ENCODE assay signal across 11 mouse cellular contexts in the genomic region with DNA sequence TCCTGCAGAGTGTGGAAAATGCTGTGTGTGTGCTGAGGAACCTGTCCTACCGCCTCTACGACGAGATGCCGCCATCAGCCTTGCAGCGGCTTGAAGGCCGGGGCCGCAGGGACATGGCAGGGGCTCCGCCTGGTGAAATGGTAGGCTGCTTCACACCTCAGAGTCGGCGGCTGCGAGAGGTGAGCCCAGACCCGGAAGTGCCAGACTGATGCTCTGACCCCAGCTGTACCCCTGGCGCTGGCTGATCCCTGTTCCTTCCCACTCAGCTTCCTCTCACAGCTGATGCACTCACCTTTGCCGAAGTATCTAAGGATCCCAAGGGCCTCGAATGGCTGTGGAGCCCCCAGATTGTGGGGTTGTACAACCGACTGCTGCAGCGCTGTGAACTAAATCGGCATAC. TPM values are rescaled to one million over a fixed set of nuclear protein-coding genes. Genes with fewer than 3 reads are reported as not detected.
A peak's percentile ranks its signal among the peaks of the same experiment; 100 is the strongest.
DNase-seq lines count a peak whose midpoint lies in the region; ATAC-seq and TF ChIP-seq lines count a peak whose summit lies in the region.
"Had no signal": no experiment of that assay in that cellular context is flagged by ENCODE, and none has a peak within 500 bp of the region (broad histone marks: within the 10 kb centered on the region; RNA-seq: fewer than 3 reads in every experiment).

No protein-coding gene starts in this region.

- no peak for ATAC-seq in heart, postnatal 0 days (ENCODE audit: insufficient read depth, low read depth)
- peak; percentile 40 for ATAC-seq in common myeloid progenitor, adult 5-6 weeks (replicated peaks; ENCODE audit: low read depth, poor library complexity, severe bottlenecking)

- WGBS in heart, postnatal 0 days: 9% methylated on average over 18 of the region's 18 CpGs

- no peak overlapping the region for H3K27ac ChIP-seq in heart, postnatal 0 days (ENCODE audit: low read depth)

- H3K9ac ChIP-seq in heart, postnatal 0 days (replicated peaks; ENCODE audit: low read depth, low read length): no peak overlapping the region

- DNase-seq in heart, postnatal 0 days (ENCODE audit: low spot score): no peak
- DNase-seq in heart, adult 9 months (ENCODE audit: low spot score in 2 of 2): no peak
- DNase-seq in CD4-positive, CD25-positive, alpha-beta regulatory T cell, adult 2 months (ENCODE audit: low read depth, low spot score): peak; percentile 56
- DNase-seq in layer of hippocampus, postnatal 10 days (ENCODE audit: low spot score in 2 of 2): no peak
- no peak for DNase-seq in embryo, embryonic 11 days
- DNase-seq in gastrocnemius, postnatal 14 days: no peak
- DNase-seq: cerebellum, adult 9-11 months; gastrocnemius, postnatal 10 days had no signal

- peaks cover 35% of the 10 kb centered on the region for H3K27me3 ChIP-seq in heart, postnatal 0 days (ENCODE audit: control insufficient read depth, insufficient read depth, low read length)
- H3K27me3 ChIP-seq in megakaryocyte, embryonic 14.5 days (replicated peaks): peaks cover 4% of the 10 kb centered on the region

- no peaks in the 10 kb centered on the region for H3K4me1 ChIP-seq in heart, postnatal 0 days (ENCODE audit: control insufficient read depth, insufficient read depth)
- peaks cover 63% of the 10 kb centered on the region for H3K4me1 ChIP-seq in megakaryocyte, embryonic 14.5 days

- TF ChIP-seq CTCF in heart, postnatal 0 days (IDR thresholded peaks at IDR 0.05; ENCODE audit: low read depth): no peak

- H3K36me3 ChIP-seq in heart, postnatal 0 days (replicated peaks; ENCODE audit: control insufficient read depth, insufficient read depth, low read length): no peaks in the 10 kb centered on the region
- H3K36me3 ChIP-seq in megakaryocyte, embryonic 14.5 days (replicated peaks; ENCODE audit: low read length): peaks cover 54% of the 10 kb centered on the region

- H3K4me3 ChIP-seq in heart, postnatal 0 days (ENCODE audit: low read depth, low read length): no peak overlapping the region; the same call in 1 of the 2 replicates
- peak overlapping the region; percentile 84 for H3K4me3 ChIP-seq in megakaryocyte, embryonic 14.5 days (replicated peaks)

- H3K9me3 ChIP-seq in heart, postnatal 0 days (replicated peaks; ENCODE audit: control insufficient read depth, low read length): no peaks in the 10 kb centered on the region
- no peaks in the 10 kb centered on the region for H3K9me3 ChIP-seq in megakaryocyte, embryonic 14.5 days

- intact Hi-C loops in gastrocnemius, postnatal 14 days (cut with DNase I; ENCODE audit: low total_unique reads): no loop called here

- TF ChIP-seq EP300 in heart, postnatal 0 days (IDR thresholded peaks at IDR 0.05; ENCODE audit: low read depth): no peak

- peak overlapping the region; percentile 25; the same call in 1 of the 2 replicates for H3K4me2 ChIP-seq in heart, postnatal 0 days (ENCODE audit: low read depth, low read length)

RNA-seq across cellular contexts. Expression of gene Pkp3, which starts 10.5 kb away (rescaled TPM):
- 3.8 TPM in 1 of 2 replicates, not detected in the other for total RNA-seq in heart, postnatal 0 days (2014; rRNA removed; ENCODE audit: low replicate concordance)
- 0.19 and 0.20 TPM in 2 replicates for polyA plus RNA-seq in heart, postnatal 0 days (2015; fragmentation: Nextera tagmentation; extraction: Ambion mirVana)
- total RNA-seq in common myeloid progenitor, adult 5-6 weeks (2017): 0.19 and 3.4 TPM in 2 replicates
- 2.5 and 3.0 TPM in 2 replicates for polyA plus RNA-seq in megakaryocyte, embryonic 14.5 days (2012; ENCODE audit: insufficient read depth, low replicate concordance)
- total RNA-seq in layer of hippocampus, postnatal 10 days (2021): not detected
- not detected for total RNA-seq in gastrocnemius, postnatal 14 days (2021)
- total RNA-seq: gastrocnemius, postnatal 10 days had no signal

RNA-seq across cellular contexts. Expression of gene Sigirr, which starts 11.9 kb away (rescaled TPM):
- total RNA-seq in heart, postnatal 0 days (2014; rRNA removed; ENCODE audit: low replicate concordance): 10.3 and 16.8 TPM in 2 replicates
- 4.2 and 5.1 TPM in 2 replicates for polyA plus RNA-seq in heart, postnatal 0 days (2015; fragmentation: Nextera tagmentation; extraction: Ambion mirVana)
- 17.7 and 26.1 TPM in 2 replicates for total RNA-seq in common myeloid progenitor, adult 5-6 weeks (2017)
- 41.8 and 92.9 TPM in 2 replicates for polyA plus RNA-seq in megakaryocyte, embryonic 14.5 days (2012; ENCODE audit: insufficient read depth, low replicate concordance)
- 1 to 10 TPM; 2.1 to 2.5 TPM for total RNA-seq in layer of hippocampus, postnatal 10 days (2021)
- total RNA-seq in gastrocnemius, postnatal 14 days (2021): 1 to 10 TPM; 2.8 to 3.2 TPM

RNA-seq across cellular contexts. Expression of gene B4galnt4, which starts 27.6 kb away (rescaled TPM):
- total RNA-seq in heart, postnatal 0 days (2014; rRNA removed; ENCODE audit: low replicate concordance): 0.43 TPM in 1 of 2 replicates, not detected in the other
- polyA plus RNA-seq in heart, postnatal 0 days (2015; fragmentation: Nextera tagmentation; extraction: Ambion mirVana): 0.10 TPM in 1 of 2 replicates, not detected in the other
- 0.19 and 0.82 TPM in 2 replicates for total RNA-seq in common myeloid progenitor, adult 5-6 weeks (2017)
- polyA plus RNA-seq in megakaryocyte, embryonic 14.5 days (2012; ENCODE audit: insufficient read depth, low replicate concordance): 11.5 and 17.3 TPM in 2 replicates
- 100 to 1,000 TPM; 103 to 123 TPM for total RNA-seq in layer of hippocampus, postnatal 10 days (2021)
- under 1 TPM in 1 of 2 experiments, not detected in 1; 0.23 TPM for total RNA-seq in gastrocnemius, postnatal 14 days (2021)

RNA-seq across cellular contexts. Expression of gene Ano9, which starts 29.1 kb away (rescaled TPM):
- not detected in 2 replicates for total RNA-seq in heart, postnatal 0 days (2014; rRNA removed; ENCODE audit: low replicate concordance)
- 0.04 and 0.07 TPM in 2 replicates for polyA plus RNA-seq in heart, postnatal 0 days (2015; fragmentation: Nextera tagmentation; extraction: Ambion mirVana)
- total RNA-seq in common myeloid progenitor, adult 5-6 weeks (2017): not detected in 2 replicates
- not detected in 2 replicates for polyA plus RNA-seq in megakaryocyte, embryonic 14.5 days (2012; ENCODE audit: insufficient read depth, low replicate concordance)
- total RNA-seq in layer of hippocampus, postnatal 10 days (2021): not detected
- not detected for total RNA-seq in gastrocnemius, postnatal 14 days (2021)
- total RNA-seq: gastrocnemius, postnatal 10 days; liver, adult 2 months had no signal

RNA-seq across cellular contexts. Expression of gene Ptdss2, which starts 33.7 kb away (rescaled TPM):
- total RNA-seq in heart, postnatal 0 days (2014; rRNA removed; ENCODE audit: low replicate concordance): 22.3 and 35.5 TPM in 2 replicates
- polyA plus RNA-seq in heart, postnatal 0 days (2015; fragmentation: Nextera tagmentation; extraction: Ambion mirVana): 54.8 and 56.9 TPM in 2 replicates
- total RNA-seq in common myeloid progenitor, adult 5-6 weeks (2017): 12.8 and 16.6 TPM in 2 replicates
- polyA plus RNA-seq in megakaryocyte, embryonic 14.5 days (2012; ENCODE audit: insufficient read depth, low replicate concordance): 32.9 and 81.5 TPM in 2 replicates
- total RNA-seq in layer of hippocampus, postnatal 10 days (2021): 10 to 100 TPM; 47.9 to 68.4 TPM
- total RNA-seq in gastrocnemius, postnatal 14 days (2021): 10 to 100 TPM; 15.5 to 21.9 TPM

Comparison
In these comparisons a context has a peak if more than half of its experiments do, and no peak if none do; other contexts are left out.
1. RNA of gene B4galnt4, which starts 27.6 kb away (total RNA-seq): 103 to 123 TPM in layer of hippocampus, postnatal 10 days; 0.19 to 0.82 TPM in common myeloid progenitor, adult 5-6 weeks, 0.23 TPM in gastrocnemius, postnatal 14 days and 0.43 TPM in heart, postnatal 0 days; every median in the first group is over 10 times any median in the second.